Mouse (Mus musculus): ENCODE data around the gene Msx1. TPM values are rescaled to one million over a fixed set of nuclear protein-coding genes. Genes with fewer than 3 reads are reported as not detected.

Msx1 gene
- polyA plus RNA-seq, 1 experiment from 2014 or later, result 394 TPM

- Histone ChIP-seq H3K4me2 (replicated peaks) (no peak overlapping the region), H3K36me3 (no peaks in the 10 kb centered on the region), H3K27me3 (peaks cover 2% of the 10 kb centered on the region; the same call in 1 of the 2 replicates), H3K4me3 (no peak overlapping the region), H3K9ac (no peak overlapping the region), H3K4me1 (peaks cover 16% of the 10 kb centered on the region; the same call in 1 of the 2 replicates), H3K9me3 (no peaks in the 10 kb centered on the region; the same call in 1 of the 2 replicates), H3K27ac (no peak overlapping the region)
- no peak for ATAC-seq (ENCODE audit: insufficient number of reproducible peaks, insufficient read depth, low FRiP score, low TSS enrichment)
- 53% methylated on average over 4 of the region's 4 CpGs for WGBS
Measured at GRCm38 (mm10) chr5:37774011-37774410, 50.4 kb downstream of the Msx1 start.

- Histone ChIP-seq H3K4me3 (no peak overlapping the region), H3K9me3 (no peaks in the 10 kb centered on the region; the same call in 1 of the 2 replicates), H3K4me1 (peaks cover 27% of the 10 kb centered on the region; the same call in 1 of the 2 replicates), H3K27ac (no peak overlapping the region), H3K9ac (no peak overlapping the region), H3K27me3 (peaks cover 4% of the 10 kb centered on the region; the same call in 1 of the 2 replicates), H3K36me3 (no peaks in the 10 kb centered on the region), H3K4me2 (replicated peaks) (no peak overlapping the region)
- ATAC-seq (ENCODE audit: insufficient number of reproducible peaks, insufficient read depth, low FRiP score, low TSS enrichment), result no peak
- 44% methylated on average over 6 of the region's 6 CpGs for WGBS
Measured at GRCm38 (mm10) chr5:37770870-37771269, 53.5 kb downstream of the Msx1 start.

Other genes with a start within 250 kb of the Msx1 start
- 1.6 and 2.1 TPM in 2 replicates for gene Stk32b, start 107.4 kb downstream of the Msx1 start, polyA plus RNA-seq (2016; fragmentation: Nextera tagmentation; extraction: Ambion mirVana)
- gene Cytl1, start 89.1 kb downstream of the Msx1 start, polyA plus RNA-seq (2016; fragmentation: Nextera tagmentation; extraction: Ambion mirVana), result 4.4 and 8.1 TPM in 2 replicates
- gene Stx18, start 214.2 kb upstream of the Msx1 start, polyA plus RNA-seq (2016; fragmentation: Nextera tagmentation; extraction: Ambion mirVana), result 53.0 and 54.6 TPM in 2 replicates

Data from embryonic facial prominence, embryonic 12.5 days (tissue).